Mouse (Mus musculus) testis, adult 2 months (tissue): Measurements from ENCODE around the gene Ostc.

ENCODE experiments used
- CTCF ChIP-seq: fragments of 200-500 bp; IDR thresholded peaks from 2 replicates; pipeline ENCODE4 v1.5.1; 2012; ENCODE audit warnings: low read depth, mild to moderate bottlenecking, inconsistent platforms, low read length, moderate library complexity; ENCODE audit not compliant: control insufficient read depth, insufficient read depth, insufficient replicate concordance
- POLR2A ChIP-seq: fragments of 200-500 bp; IDR thresholded peaks from 2 replicates; pipeline ENCODE4 v1.6.1; 2012; ENCODE audit warnings: low read depth, mild to moderate bottlenecking, inconsistent platforms, low read length, moderate library complexity; ENCODE audit not compliant: control insufficient read depth

DNA sequence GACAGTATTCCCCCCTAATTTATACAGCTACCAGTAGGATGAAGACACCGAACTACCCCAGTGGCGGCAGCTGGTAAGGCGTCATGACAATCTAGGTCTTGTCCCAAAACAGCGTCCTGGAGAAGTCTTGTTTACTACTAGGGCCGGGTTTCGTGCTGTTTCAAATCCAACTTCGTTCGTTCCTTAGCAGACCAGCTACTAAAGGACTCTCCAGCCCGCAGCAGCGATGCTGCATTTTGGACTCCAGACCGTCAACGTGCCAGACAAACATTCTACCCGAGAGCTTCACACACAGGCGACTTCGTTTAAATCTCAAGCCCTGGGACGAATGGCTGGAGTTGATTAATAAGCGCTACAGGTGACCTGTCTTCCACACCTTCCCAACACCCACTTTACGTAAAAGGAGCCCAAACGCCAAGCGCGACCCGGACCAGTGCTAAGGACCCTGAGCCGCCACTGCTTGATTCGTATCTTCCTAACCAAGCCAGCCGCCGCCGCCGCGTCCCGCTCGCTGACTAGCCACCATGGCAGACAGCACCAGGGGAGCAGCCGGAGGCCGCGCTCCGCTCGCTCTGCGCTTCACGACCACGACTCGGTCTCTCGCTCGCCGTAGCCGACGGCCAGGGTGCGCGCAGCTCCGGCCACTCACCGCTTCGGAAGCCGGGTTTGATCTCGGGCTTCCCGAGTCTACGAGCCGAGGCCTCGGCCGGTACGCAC, 20.4 kb upstream of the Ostc start:
- TF ChIP-seq CTCF: no peak
- no peak for TF ChIP-seq POLR2A
